8 mouse cellular contexts compared by ENCODE assay signal in the genomic region with DNA sequence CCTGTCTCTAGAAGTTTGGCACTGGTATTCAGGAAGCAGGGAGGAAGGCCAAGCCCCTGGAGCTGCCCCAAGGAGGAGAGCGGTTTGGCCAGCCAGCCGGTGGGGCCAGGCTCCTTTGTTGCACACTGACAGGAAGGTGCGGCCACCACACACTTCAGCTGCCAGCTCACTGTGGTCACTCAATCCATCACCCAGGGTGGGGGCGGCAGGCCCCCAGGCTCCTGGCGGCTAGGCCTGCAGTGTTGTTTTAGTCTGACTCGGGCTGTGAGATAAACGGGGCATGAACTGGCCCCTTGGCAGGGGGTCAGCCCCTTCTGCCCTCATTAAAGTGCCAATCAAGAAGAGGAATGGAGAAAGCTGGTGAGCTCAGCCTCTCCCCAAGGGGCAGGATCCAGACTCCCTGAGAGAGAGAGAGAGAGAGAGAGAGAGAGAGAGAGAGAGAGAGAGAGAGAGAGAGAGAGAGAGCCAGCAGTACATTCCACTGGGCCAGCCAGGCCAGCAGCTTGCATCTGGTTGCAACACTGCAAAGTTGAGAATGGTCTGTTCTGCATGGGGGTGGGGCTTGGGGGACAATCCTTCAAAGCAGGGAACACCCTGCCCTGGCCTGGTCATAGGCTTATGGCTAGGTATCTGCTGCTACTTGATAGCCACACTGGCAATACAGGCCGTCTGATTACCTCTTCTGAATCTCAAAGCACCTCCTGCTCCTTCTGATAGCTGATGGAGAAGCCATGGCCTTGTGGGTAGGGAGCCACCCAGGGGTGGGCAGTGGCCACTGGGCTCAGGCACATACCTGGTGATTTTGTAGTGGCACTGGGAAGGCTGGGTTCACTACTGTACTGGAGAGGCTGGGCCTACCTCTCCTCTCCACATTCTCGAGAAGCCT. TPM values are rescaled to one million over a fixed set of nuclear protein-coding genes. Genes with fewer than 3 reads are reported as not detected.
DNase-seq lines count a peak whose midpoint lies in the region; ATAC-seq lines count a peak whose summit lies in the region.

No protein-coding gene starts in this region.

- peak; percentile 92 for ATAC-seq in hindbrain, embryonic 16.5 days
- ATAC-seq in liver, embryonic 12.5 days: peak; percentile 97
- ATAC-seq in monocyte, adult 5-6 weeks (replicated peaks; ENCODE audit: insufficient number of reproducible peaks, low FRiP score, low TSS enrichment, poor library complexity, severe bottlenecking): peak; percentile 60; the same call in 1 of the 2 replicates

- H3K4me3 ChIP-seq in hindbrain, embryonic 16.5 days (ENCODE audit: low read length): no peak overlapping the region
- H3K4me3 ChIP-seq in liver, embryonic 12.5 days: peak overlapping the region; percentile 11; the same call in 1 of the 2 replicates

- no peaks in the 10 kb centered on the region for H3K36me3 ChIP-seq in hindbrain, embryonic 16.5 days (ENCODE audit: control insufficient read depth, insufficient read depth, low read length)
- no peaks in the 10 kb centered on the region for H3K36me3 ChIP-seq in liver, embryonic 12.5 days

- DNase-seq in adrenal gland, adult 8-10 months: peak; percentile 60
- DNase-seq in cerebellum, postnatal 25 days: peak; percentile 65 to 72
- DNase-seq in gastrocnemius, postnatal 14 days: peak; percentile 74
- peak; percentile 30 for DNase-seq in urinary bladder, postnatal 10 days (ENCODE audit: low spot score)
- DNase-seq in thymus, adult 18-20 months: no peak

- H3K9ac ChIP-seq in hindbrain, embryonic 16.5 days (ENCODE audit: low read depth, low read length): no peak overlapping the region
- H3K9ac ChIP-seq in liver, embryonic 12.5 days: peak overlapping the region; percentile 62

- H3K27ac ChIP-seq in hindbrain, embryonic 16.5 days (ENCODE audit: low read depth, low read length): 0 out of 2 replicates have a peak overlapping the region, but pooled peaks have one; percentile 33
- peak overlapping the region; percentile 82 for H3K27ac ChIP-seq in liver, embryonic 12.5 days

- no peaks in the 10 kb centered on the region for H3K9me3 ChIP-seq in hindbrain, embryonic 16.5 days (ENCODE audit: control insufficient read depth, low read length)
- no peaks in the 10 kb centered on the region for H3K9me3 ChIP-seq in liver, embryonic 12.5 days (replicated peaks)

- intact Hi-C loops in gastrocnemius, postnatal 14 days (cut with DNase I; ENCODE audit: low total_unique reads): no loop called here

- 17% methylated on average over 9 of the region's 9 CpGs for WGBS in hindbrain, embryonic 16.5 days
- 26% methylated on average over 9 of the region's 9 CpGs for WGBS in liver, embryonic 12.5 days (ENCODE audit: insufficient replicate concordance)

- no peaks in the 10 kb centered on the region; the same call in 1 of the 2 replicates for H3K4me1 ChIP-seq in hindbrain, embryonic 16.5 days (ENCODE audit: control insufficient read depth, insufficient read depth, low read depth, low read length)
- peaks cover 40% of the 10 kb centered on the region for H3K4me1 ChIP-seq in liver, embryonic 12.5 days

- H3K27me3 ChIP-seq in hindbrain, embryonic 16.5 days (replicated peaks; ENCODE audit: control insufficient read depth, insufficient read depth, low read length): no peaks in the 10 kb centered on the region
- H3K27me3 ChIP-seq in liver, embryonic 12.5 days (replicated peaks): no peaks in the 10 kb centered on the region

- no peak overlapping the region for H3K4me2 ChIP-seq in hindbrain, embryonic 16.5 days (ENCODE audit: low read length)
- peak overlapping the region; percentile 58 for H3K4me2 ChIP-seq in liver, embryonic 12.5 days

RNA-seq across cellular contexts. Expression of a gene that starts 57.1 kb away (rescaled TPM):
- total RNA-seq in adrenal gland, adult 8-10 months (2022): 100 to 1,000 TPM in 1 of 4 experiments, 10 to 100 TPM in 3; 65.0 to 107 (median 92.3) TPM
- 10 to 100 TPM; 33.8 to 48.2 TPM for total RNA-seq in gastrocnemius, postnatal 14 days (2021)
- polyA plus RNA-seq in hindbrain, embryonic 16.5 days (2015; fragmentation: Nextera tagmentation; extraction: Ambion mirVana): 51.8 and 55.7 TPM in 2 replicates
- 33.9 and 34.9 TPM in 2 replicates for polyA plus RNA-seq in liver, embryonic 12.5 days (2016; fragmentation: Nextera tagmentation; extraction: Ambion mirVana)
- total RNA-seq in monocyte, adult 5-6 weeks (2017): 42.6 to 50.4 TPM (median 43.0 TPM) in 3 replicates

Comparison
In these comparisons a context has a peak if more than half of its experiments do, and no peak if none do; other contexts are left out.
1. DNase-seq: peak in adrenal gland, adult 8-10 months (single experiment), cerebellum, postnatal 25 days (2 of 2), gastrocnemius, postnatal 14 days (single experiment) and urinary bladder, postnatal 10 days (single experiment); none in thymus, adult 18-20 months (0 of 2).
2. Peak in every context shown above with its lines, with median percentiles within 50 percentile points of each other: ATAC-seq.